ENCODE assay signal across 10 mouse cellular contexts in the genomic region with DNA sequence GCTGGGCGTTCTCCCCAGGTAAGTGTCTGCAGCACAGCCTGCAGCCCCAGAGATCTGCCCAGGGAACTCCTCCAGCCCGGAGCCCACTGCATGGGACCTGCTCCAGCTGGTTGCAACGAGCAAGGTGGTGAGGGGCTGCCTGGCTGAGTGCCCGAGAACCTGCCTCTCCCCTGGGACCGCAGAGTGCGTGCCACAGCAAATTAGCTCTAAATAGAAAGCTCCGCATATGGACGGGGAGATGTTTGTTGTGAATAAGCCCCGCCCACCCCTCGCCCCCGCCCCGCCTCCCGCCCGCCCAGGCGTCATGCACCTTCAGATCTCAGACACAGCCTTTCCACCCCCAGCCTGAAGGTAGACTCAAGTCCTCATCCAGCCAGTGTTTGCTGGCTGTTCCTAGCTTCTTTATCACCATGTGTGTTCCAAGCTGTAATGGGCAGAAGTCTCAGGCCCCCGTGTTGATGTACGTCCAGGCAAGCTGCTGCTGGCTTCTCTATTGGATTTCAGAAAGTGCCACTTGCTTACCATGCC.
DNase-seq lines count a peak whose midpoint lies in the region; ATAC-seq and TF ChIP-seq lines count a peak whose summit lies in the region.
"Had no signal": no experiment of that assay in that cellular context is flagged by ENCODE, and none has a peak within 500 bp of the region (broad histone marks: within the 10 kb centered on the region; RNA-seq: fewer than 3 reads in every experiment).

No protein-coding gene starts in this region.

- peak overlapping the region; percentile 50; the same call in 1 of the 2 replicates for H3K27ac ChIP-seq in left cerebral cortex, adult 2 months
- no peak overlapping the region for H3K27ac ChIP-seq in embryonic facial prominence, embryonic 13.5 days
- H3K27ac ChIP-seq in hindbrain, embryonic 15.5 days (replicated peaks) = no peak overlapping the region
- no peak overlapping the region for H3K27ac ChIP-seq in neural tube, embryonic 15.5 days (replicated peaks)
- H3K27ac ChIP-seq: liver, embryonic 14.5 days had no signal

- WGBS in embryonic facial prominence, embryonic 13.5 days = 1% methylated on average over 17 of the region's 17 CpGs
- WGBS in hindbrain, embryonic 15.5 days = under 1% methylated on average over 17 of the region's 17 CpGs
- 2% methylated on average over 17 of the region's 17 CpGs for WGBS in neural tube, embryonic 15.5 days

- intact Hi-C loops in left cerebral cortex, adult 2 months (cut with DNase I) = loop anchor here (5.0 kb wide), 1 partner anchor 74 kb away; no protein-coding TSS in a partner anchor

- no peak overlapping the region for H3K4me3 ChIP-seq in left cerebral cortex, adult 2 months
- no peak overlapping the region for H3K4me3 ChIP-seq in embryonic facial prominence, embryonic 13.5 days
- H3K4me3 ChIP-seq in hindbrain, embryonic 15.5 days = peak overlapping the region; percentile 17; the same call in 1 of the 2 replicates
- H3K4me3 ChIP-seq in neural tube, embryonic 15.5 days (replicated peaks) = 0 out of 2 replicates have a peak overlapping the region, but pooled peaks have one; percentile 7

- no peak for TF ChIP-seq CTCF in left cerebral cortex, adult 2 months (IDR thresholded peaks at IDR 0.05)

- ATAC-seq in embryonic facial prominence, embryonic 13.5 days (ENCODE audit: insufficient number of reproducible peaks, insufficient read depth, low FRiP score, low TSS enrichment, low read depth) = peak; percentile 50; the same call in 1 of the 2 replicates
- no peak for ATAC-seq in hindbrain, embryonic 15.5 days (ENCODE audit: low FRiP score, low read depth)
- no peak for ATAC-seq in neural tube, embryonic 15.5 days (ENCODE audit: low FRiP score)
- ATAC-seq: Patski had no signal

- no peaks in the 10 kb centered on the region for H3K9me3 ChIP-seq in embryonic facial prominence, embryonic 13.5 days
- no peaks in the 10 kb centered on the region for H3K9me3 ChIP-seq in hindbrain, embryonic 15.5 days
- H3K9me3 ChIP-seq in neural tube, embryonic 15.5 days (replicated peaks) = no peaks in the 10 kb centered on the region

- H3K9ac ChIP-seq in embryonic facial prominence, embryonic 13.5 days = no peak overlapping the region
- 0 out of 2 replicates have a peak overlapping the region, but pooled peaks have one; percentile 23 for H3K9ac ChIP-seq in hindbrain, embryonic 15.5 days
- no peak overlapping the region; the same call in 1 of the 2 replicates for H3K9ac ChIP-seq in neural tube, embryonic 15.5 days (replicated peaks)
- H3K9ac ChIP-seq: liver, embryonic 14.5 days had no signal

- H3K4me2 ChIP-seq in embryonic facial prominence, embryonic 13.5 days = peak overlapping the region; percentile 20; the same call in 1 of the 2 replicates
- H3K4me2 ChIP-seq in hindbrain, embryonic 15.5 days = peak overlapping the region; percentile 53
- peak overlapping the region; percentile 52 for H3K4me2 ChIP-seq in neural tube, embryonic 15.5 days

- peaks cover 8% of the 10 kb centered on the region for H3K4me1 ChIP-seq in embryonic facial prominence, embryonic 13.5 days
- H3K4me1 ChIP-seq in hindbrain, embryonic 15.5 days (replicated peaks) = peaks cover 17% of the 10 kb centered on the region
- H3K4me1 ChIP-seq in neural tube, embryonic 15.5 days = peaks cover 32% of the 10 kb centered on the region

- no peaks in the 10 kb centered on the region for H3K36me3 ChIP-seq in embryonic facial prominence, embryonic 13.5 days
- no peaks in the 10 kb centered on the region for H3K36me3 ChIP-seq in hindbrain, embryonic 15.5 days
- no peaks in the 10 kb centered on the region for H3K36me3 ChIP-seq in neural tube, embryonic 15.5 days

- H3K27me3 ChIP-seq in embryonic facial prominence, embryonic 13.5 days = peaks cover 36% of the 10 kb centered on the region
- H3K27me3 ChIP-seq in hindbrain, embryonic 15.5 days = no peaks in the 10 kb centered on the region
- H3K27me3 ChIP-seq in neural tube, embryonic 15.5 days (replicated peaks) = 0 out of 2 replicates have a peak, but pooled peaks cover 5% of the 10 kb centered on the region
- H3K27me3 ChIP-seq: Patski had no signal

- no peak for DNase-seq in left cerebral cortex, adult 2 months (ENCODE audit: extremely low spot score in 1 of 2, low spot score in 2 of 2)
- DNase-seq in left cerebral cortex, adult 11 months (ENCODE audit: low spot score) = no peak
- no peak for DNase-seq in lung, postnatal 4 days
- no peak for DNase-seq in layer of hippocampus, adult 11-12 months (ENCODE audit: low spot score)
- DNase-seq: kidney, postnatal 14 days had no signal

Comparison
In these comparisons a context has a peak if more than half of its experiments do, and no peak if none do; other contexts are left out.
1. H3K4me3 ChIP-seq: peak in hindbrain, embryonic 15.5 days (single experiment) and neural tube, embryonic 15.5 days (single experiment); none in left cerebral cortex, adult 2 months (single experiment) and embryonic facial prominence, embryonic 13.5 days (single experiment).
2. Peak in every context shown above with its lines, with median percentiles within 50 percentile points of each other: H3K4me2 ChIP-seq.